Mouse (Mus musculus) retina, adult 2 months (tissue): ENCODE data around the gene Ctbp1.

Source experiments
- DNase-seq: peaks from one replicate; pipeline ENCODE4 v3.0.0-alpha.2; 2012; ENCODE audit warnings: low read depth, low spot score

Ctbp1 gene

GRCm38 (mm10) chr5:33244377-33244920, 30.3 kb downstream of the Ctbp1 start:
- no peak for DNase-seq

- no peak for DNase-seq
These were observed 34.9 kb downstream of the Ctbp1 start for GRCm38 (mm10) chr5:33239934-33240333.

- DNase-seq, result no peak
These were observed 35.6 kb downstream of the Ctbp1 start for GRCm38 (mm10) chr5:33239111-33239714.

GRCm38 (mm10) chr5:33238256-33238645, 36.5 kb downstream of the Ctbp1 start:
- DNase-seq, result no peak

- DNase-seq, result no peak
These were observed 37.1 kb downstream of the Ctbp1 start for GRCm38 (mm10) chr5:33237600-33238255.

- no peak for DNase-seq
These were observed 40.3 kb downstream of the Ctbp1 start for GRCm38 (mm10) chr5:33234391-33235031.

- no peak for DNase-seq
These were observed 42.0 kb downstream of the Ctbp1 start for GRCm38 (mm10) chr5:33232791-33233190.

GRCm38 (mm10) chr5:33230285-33230684, 44.5 kb downstream of the Ctbp1 start:
- DNase-seq, result no peak

GRCm38 (mm10) chr5:33228428-33228827, 46.4 kb downstream of the Ctbp1 start:
- DNase-seq, result peak; percentile 44

GRCm38 (mm10) chr5:33225673-33226072, 49.1 kb downstream of the Ctbp1 start:
- DNase-seq, result no peak

- DNase-seq, result no peak
These were observed 50.3 kb downstream of the Ctbp1 start for GRCm38 (mm10) chr5:33224491-33224890.

- no peak for DNase-seq
These were observed 51.7 kb downstream of the Ctbp1 start for GRCm38 (mm10) chr5:33222841-33223744.

- DNase-seq, result no peak
These were observed 52.4 kb downstream of the Ctbp1 start for GRCm38 (mm10) chr5:33222389-33222788.

- no peak for DNase-seq
These were observed 54.3 kb downstream of the Ctbp1 start for GRCm38 (mm10) chr5:33220350-33221044.

- DNase-seq, result no peak
These were observed 55.0 kb downstream of the Ctbp1 start for GRCm38 (mm10) chr5:33219831-33220230.

- no peak for DNase-seq
These were observed 55.9 kb downstream of the Ctbp1 start for GRCm38 (mm10) chr5:33218746-33219449.

GRCm38 (mm10) chr5:33218081-33218480, 56.7 kb downstream of the Ctbp1 start, which contains the start of gene Spon2:
Gene Spon2 (minus strand): TSS chr5:33218455.
- no peak for DNase-seq

GRCm38 (mm10) chr5:33217663-33218062, 57.1 kb downstream of the Ctbp1 start:
- no peak for DNase-seq

GRCm38 (mm10) chr5:33214723-33215122, 60.1 kb downstream of the Ctbp1 start:
- no peak for DNase-seq

GRCm38 (mm10) chr5:33211254-33211653, 63.5 kb downstream of the Ctbp1 start:
- no peak for DNase-seq
